19 mouse cellular contexts compared by ENCODE assay signal in genomic region chr4:135919280-135919639, GRCm38 (mm10). TPM values are rescaled to one million over a fixed set of nuclear protein-coding genes. Genes with fewer than 3 reads are reported as not detected.
A peak's percentile ranks its signal among the peaks of the same experiment; 100 is the strongest.
DNase-seq lines count a peak whose midpoint lies in the region; ATAC-seq and TF ChIP-seq lines count a peak whose summit lies in the region.
"Had no signal": no experiment of that assay in that cellular context is flagged by ENCODE, and none has a peak within 500 bp of the region (broad histone marks: within the 10 kb centered on the region; RNA-seq: fewer than 3 reads in every experiment).

No protein-coding gene starts in this region.

- peaks cover 17% of the 10 kb centered on the region; the same call in 1 of the 2 replicates for H3K4me1 ChIP-seq in spleen, adult 2 months (ENCODE audit: control insufficient read depth, insufficient read depth, insufficient read length)
- peaks cover 7% of the 10 kb centered on the region for H3K4me1 ChIP-seq in intestine, embryonic 14.5 days (replicated peaks; ENCODE audit: control insufficient read depth, insufficient read depth, low read length)

- TF ChIP-seq CTCF in spleen, adult 2 months (IDR thresholded peaks at IDR 0.05; ENCODE audit: extremely low read depth, insufficient read depth, insufficient read length, insufficient replicate concordance) = no peak

- H3K9ac ChIP-seq in intestine, embryonic 14.5 days (ENCODE audit: low read length) = no peak overlapping the region
- H3K9ac ChIP-seq: heart, embryonic 13.5 days; hindbrain, embryonic 14.5 days; liver, embryonic 14.5 days; neural tube, embryonic 12.5 days had no signal

- peaks cover 12% of the 10 kb centered on the region for H3K36me3 ChIP-seq in spleen, adult 2 months (ENCODE audit: control insufficient read depth, insufficient read depth, low read length)
- peaks cover 5% of the 10 kb centered on the region; the same call in 1 of the 2 replicates for H3K36me3 ChIP-seq in intestine, embryonic 14.5 days (ENCODE audit: control insufficient read depth, insufficient read depth, low read length)
- H3K36me3 ChIP-seq: neural tube, embryonic 12.5 days had no signal

- DNase-seq in spleen, adult 2 months (ENCODE audit: low read depth in 1 of 2, low spot score in 2 of 2) = no peak
- DNase-seq in spleen, adult 12 weeks (ENCODE audit: low spot score) = no peak
- DNase-seq in intestine, embryonic 14.5 days (ENCODE audit: low spot score) = peak; percentile 64
- DNase-seq in gastrocnemius, adult 18-20 months (ENCODE audit: low spot score) = no peak
- DNase-seq in adrenal gland, postnatal 36 days = no peak
- DNase-seq in heart, postnatal 10 days = no peak
- DNase-seq: adrenal gland, adult 2 months; cerebellum, adult 11-12 months; cerebellum, postnatal 14 days; kidney, adult 11 months; right cerebral cortex, postnatal 4 days; thymus, adult 2 months had no signal

- no peaks in the 10 kb centered on the region for H3K9me3 ChIP-seq in intestine, embryonic 14.5 days (ENCODE audit: control insufficient read depth, low read length)
- H3K9me3 ChIP-seq: heart, embryonic 13.5 days; neural tube, embryonic 12.5 days had no signal

- WGBS in spleen, adult 2 months = 79% methylated on average over 3 of the region's 3 CpGs
- WGBS in intestine, embryonic 14.5 days = 88% methylated on average over 3 of the region's 3 CpGs

- no peak for ATAC-seq in intestine, embryonic 14.5 days (replicated peaks; ENCODE audit: low FRiP score, low TSS enrichment, low read depth)
- peak; percentile 14; the same call in 1 of the 2 replicates for ATAC-seq in megakaryocyte, adult 5-6 weeks (ENCODE audit: poor library complexity, severe bottlenecking)
- ATAC-seq: forebrain, embryonic 16.5 days had no signal

- no peak overlapping the region for H3K4me3 ChIP-seq in spleen, adult 2 months (ENCODE audit: extremely low read depth, insufficient read depth, insufficient read length)
- H3K4me3 ChIP-seq in intestine, embryonic 14.5 days (ENCODE audit: low read depth, low read length) = no peak overlapping the region
- H3K4me3 ChIP-seq: heart, embryonic 13.5 days; neural tube, embryonic 12.5 days had no signal

- H3K4me2 ChIP-seq in intestine, embryonic 14.5 days (ENCODE audit: low read length) = no peak overlapping the region
- H3K4me2 ChIP-seq: heart, embryonic 13.5 days; hindbrain, embryonic 14.5 days; midbrain, embryonic 11.5 days; neural tube, embryonic 12.5 days had no signal

- no peak for TF ChIP-seq POLR2A in spleen, adult 2 months (IDR thresholded peaks at IDR 0.05; ENCODE audit: low read depth, low read length)

- intact Hi-C loops in heart, postnatal 10 days (cut with DNase I) = no loop called here

- H3K27me3 ChIP-seq in spleen, adult 2 months (ENCODE audit: control insufficient read depth, insufficient read depth, low read length) = no peaks in the 10 kb centered on the region
- no peaks in the 10 kb centered on the region for H3K27me3 ChIP-seq in intestine, embryonic 14.5 days (replicated peaks; ENCODE audit: control insufficient read depth, insufficient read depth, low read length)
- H3K27me3 ChIP-seq: heart, embryonic 13.5 days; neural tube, embryonic 12.5 days had no signal

- peak overlapping the region; percentile 92 for H3K27ac ChIP-seq in spleen, adult 2 months (ENCODE audit: insufficient read depth, low read length)
- H3K27ac ChIP-seq in intestine, embryonic 14.5 days (ENCODE audit: low read depth) = peak overlapping the region; percentile 19
- H3K27ac ChIP-seq: heart, embryonic 13.5 days; hindbrain, embryonic 14.5 days; liver, embryonic 14.5 days; neural tube, embryonic 12.5 days had no signal

RNA-seq across cellular contexts. Expression of gene Fuca1, which starts 1.3 kb away (rescaled TPM):
- polyA plus RNA-seq in spleen, adult 2 months (2012; rRNA removed) = 45.7 TPM in 2 replicates
- 108 and 110 TPM in 2 replicates for polyA plus RNA-seq in intestine, embryonic 14.5 days (2014; fragmentation: Nextera tagmentation; extraction: Ambion mirVana)
- 72.1 and 86.7 TPM in 2 replicates for total RNA-seq in megakaryocyte, adult 5-6 weeks (2015)
- 143 and 189 TPM in 2 replicates for total RNA-seq in megakaryocyte, adult 5-6 weeks (2017)
- total RNA-seq in gastrocnemius, adult 18-20 months (2021) = 10 to 100 TPM; 22.5 to 23.3 TPM
- 10 to 100 TPM; 84.1 to 87.4 TPM for total RNA-seq in adrenal gland, postnatal 36 days (2021)
- total RNA-seq in heart, postnatal 10 days (2021) = 10 to 100 TPM; 43.2 to 44.5 TPM

RNA-seq across cellular contexts. Expression of gene Cnr2, which starts 24.1 kb away (rescaled TPM):
- 44.8 and 47.2 TPM in 2 replicates for polyA plus RNA-seq in spleen, adult 2 months (2012; rRNA removed)
- 0.24 and 0.44 TPM in 2 replicates for polyA plus RNA-seq in intestine, embryonic 14.5 days (2014; fragmentation: Nextera tagmentation; extraction: Ambion mirVana)
- 15.2 and 16.9 TPM in 2 replicates for total RNA-seq in megakaryocyte, adult 5-6 weeks (2015)
- total RNA-seq in megakaryocyte, adult 5-6 weeks (2017) = 18.8 and 20.7 TPM in 2 replicates
- under 1 TPM in 1 of 2 experiments, not detected in 1; 0.12 TPM for total RNA-seq in gastrocnemius, adult 18-20 months (2021)
- 1 to 10 TPM; 1.3 to 1.6 TPM for total RNA-seq in adrenal gland, postnatal 36 days (2021)
- under 1 TPM; 0.77 to 0.94 TPM for total RNA-seq in heart, postnatal 10 days (2021)
- polyA plus RNA-seq: forebrain, embryonic 16.5 days had no signal

RNA-seq across cellular contexts. Expression of gene Hmgcl, which starts 27.0 kb away (rescaled TPM):
- 27.9 and 32.4 TPM in 2 replicates for polyA plus RNA-seq in spleen, adult 2 months (2012; rRNA removed)
- polyA plus RNA-seq in intestine, embryonic 14.5 days (2014; fragmentation: Nextera tagmentation; extraction: Ambion mirVana) = 91.1 and 93.9 TPM in 2 replicates
- total RNA-seq in megakaryocyte, adult 5-6 weeks (2015) = 60.7 and 76.8 TPM in 2 replicates
- 54.9 and 60.4 TPM in 2 replicates for total RNA-seq in megakaryocyte, adult 5-6 weeks (2017)
- 10 to 100 TPM; 38.5 to 40.1 TPM for total RNA-seq in gastrocnemius, adult 18-20 months (2021)
- 10 to 100 TPM; 56.1 to 62.6 TPM for total RNA-seq in adrenal gland, postnatal 36 days (2021)
- 10 to 100 TPM; 66.3 to 67.5 TPM for total RNA-seq in heart, postnatal 10 days (2021)

RNA-seq across cellular contexts. Expression of gene Gale, which starts 44.3 kb away (rescaled TPM):
- 10.6 and 13.8 TPM in 2 replicates for polyA plus RNA-seq in spleen, adult 2 months (2012; rRNA removed)
- 50.1 and 62.2 TPM in 2 replicates for polyA plus RNA-seq in intestine, embryonic 14.5 days (2014; fragmentation: Nextera tagmentation; extraction: Ambion mirVana)
- total RNA-seq in megakaryocyte, adult 5-6 weeks (2015) = 6.4 and 7.6 TPM in 2 replicates
- total RNA-seq in megakaryocyte, adult 5-6 weeks (2017) = 10.0 and 11.6 TPM in 2 replicates
- under 1 TPM; 0.73 to 0.97 TPM for total RNA-seq in gastrocnemius, adult 18-20 months (2021)
- total RNA-seq in adrenal gland, postnatal 36 days (2021) = 10 to 100 TPM; 13.5 to 24.0 TPM
- total RNA-seq in heart, postnatal 10 days (2021) = 1 to 10 TPM; 5.2 to 5.7 TPM

RNA-seq across cellular contexts. Expression of gene Pnrc2, which starts 45.6 kb away (rescaled TPM):
- 12.2 and 14.7 TPM in 2 replicates for polyA plus RNA-seq in spleen, adult 2 months (2012; rRNA removed)
- 167 and 175 TPM in 2 replicates for polyA plus RNA-seq in intestine, embryonic 14.5 days (2014; fragmentation: Nextera tagmentation; extraction: Ambion mirVana)
- 248 and 273 TPM in 2 replicates for total RNA-seq in megakaryocyte, adult 5-6 weeks (2015)
- 249 and 251 TPM in 2 replicates for total RNA-seq in megakaryocyte, adult 5-6 weeks (2017)
- 10 to 100 TPM; 39.8 to 42.2 TPM for total RNA-seq in gastrocnemius, adult 18-20 months (2021)
- 100 to 1,000 TPM; 104 to 111 TPM for total RNA-seq in adrenal gland, postnatal 36 days (2021)
- total RNA-seq in heart, postnatal 10 days (2021) = 100 to 1,000 TPM in 1 of 2 experiments, 10 to 100 TPM in 1; 99.4 to 105 TPM

Comparison
In these comparisons a context has a peak if more than half of its experiments do, and no peak if none do; other contexts are left out.
1. RNA of gene Cnr2, which starts 24.1 kb away (total RNA-seq): 15.2 to 20.7 TPM in megakaryocyte, adult 5-6 weeks; 1.3 to 1.6 TPM in adrenal gland, postnatal 36 days, 0.77 to 0.94 TPM in heart, postnatal 10 days and 0.12 TPM in gastrocnemius, adult 18-20 months; every median in the first group is over 4 times any median in the second.